Mouse (Mus musculus) kidney, embryonic 15.5 days (tissue): Measurements from ENCODE around the gene Fancg. TPM values are rescaled to one million over a fixed set of nuclear protein-coding genes. Genes with fewer than 3 reads are reported as not detected.
"Not testable (repeated sequence)": the region's sequence is repeated elsewhere in the genome, so short reads cannot be mapped to it uniquely, and the experiment has no call there.

Source experiments
- ATAC-seq: fragments of 200-750 bp; cut with Nextera tagmentation; replicated peaks from 2 replicates; pipeline ENCODE4 v1.8.0; 2017; ENCODE audit warnings: moderate TSS enrichment; ENCODE audit not compliant: low FRiP score
- H3K27ac ChIP-seq: fragments of 300-500 bp; sonication (generic); 2 replicates; pipeline ENCODE4 v1.5.1; 2015; ENCODE audit warnings: mild to moderate bottlenecking, inconsistent platforms
- H3K27me3 ChIP-seq: fragments of 300-500 bp; sonication (generic); 2 replicates; pipeline ENCODE4 v1.6.1; 2015; ENCODE audit warnings: inconsistent platforms
- H3K36me3 ChIP-seq: fragments of 300-500 bp; sonication (generic); 2 replicates; pipeline ENCODE4 v1.6.1; 2015; ENCODE audit warnings: inconsistent platforms
- H3K4me1 ChIP-seq: fragments of 300-500 bp; sonication (generic); 2 replicates; pipeline ENCODE4 v1.6.1; 2015; ENCODE audit warnings: inconsistent platforms
- H3K4me2 ChIP-seq: fragments of 300-500 bp; sonication (generic); 2 replicates; pipeline ENCODE4 v1.6.1; 2015; ENCODE audit warnings: moderate library complexity, mild to moderate bottlenecking, inconsistent platforms
- H3K4me3 ChIP-seq: fragments of 300-500 bp; sonication (generic); replicated peaks from 2 replicates; pipeline ENCODE4 v1.5.1; 2015; ENCODE audit warnings: mild to moderate bottlenecking, inconsistent platforms
- H3K9ac ChIP-seq: fragments of 300-500 bp; sonication (generic); 2 replicates; pipeline ENCODE4 v1.6.1; 2015; ENCODE audit warnings: mild to moderate bottlenecking, inconsistent platforms
- H3K9me3 ChIP-seq: fragments of 300-500 bp; sonication (generic); replicated peaks from 2 replicates; pipeline ENCODE4 v1.6.1; 2016; ENCODE audit warnings: inconsistent platforms
- WGBS: fragments of 180-500 bp; shearing (Covaris S2); methylation state at CpG from one replicate; pipeline ENCODE4 v1.1.7; 2015; ENCODE audit warnings: mixed read lengths; 5-methylcytosine and 5-hydroxymethylcytosine counted together
- polyA plus RNA-seq: library from polyadenylated mRNA; unstranded; fragments of >200 nt; fragmentation: Nextera tagmentation; extraction: Ambion mirVana; gene quantifications from 2 replicates; pipeline ENCODE4 v1.2.1, GENCODE M21; 2015

Fancg gene
- polyA plus RNA-seq, 1 experiment from 2014 or later = 17.2 TPM

- Histone ChIP-seq H3K4me3 (no peak overlapping the region), H3K4me2 (no peak overlapping the region), H3K27ac (no peak overlapping the region), H3K9ac (no peak overlapping the region), H3K4me1 (peaks cover 15% of the 10 kb centered on the region), H3K27me3 (no peaks in the 10 kb centered on the region), H3K9me3 (no peaks in the 10 kb centered on the region), H3K36me3 (peaks cover 18% of the 10 kb centered on the region; the same call in 1 of the 2 replicates)
- WGBS = 66% methylated on average over 2 of the region's 2 CpGs
- ATAC-seq = no peak
These were observed 4.5 kb downstream of the Fancg start for GRCm38 (mm10) chr4:43005765-43006164.

GRCm38 (mm10) chr4:43004951-43005350 is 5.4 kb downstream of the Fancg start:
- peaks cover 18% of the 10 kb centered on the region; the same call in 1 of the 2 replicates for H3K36me3 ChIP-seq
- no peaks in the 10 kb centered on the region for H3K27me3 ChIP-seq
- no peak overlapping the region for H3K27ac ChIP-seq
- no peak overlapping the region for H3K9ac ChIP-seq
- H3K4me1 ChIP-seq = peaks cover 13% of the 10 kb centered on the region
- H3K9me3 ChIP-seq = no peaks in the 10 kb centered on the region
- ATAC-seq = no peak
- no peak overlapping the region for H3K4me2 ChIP-seq
- WGBS = 88% methylated on average over 3 of the region's 3 CpGs
- H3K4me3 ChIP-seq = no peak overlapping the region

GRCm38 (mm10) chr4:43002756-43003439 is 7.4 kb downstream of the Fancg start:
- no peak for ATAC-seq
- Histone ChIP-seq H3K27me3 (no peaks in the 10 kb centered on the region), H3K4me1 (peaks cover 12% of the 10 kb centered on the region), H3K9ac (no peak overlapping the region), H3K9me3 (no peaks in the 10 kb centered on the region), H3K36me3 (peaks cover 18% of the 10 kb centered on the region; the same call in 1 of the 2 replicates), H3K4me3 (no peak overlapping the region), H3K4me2 (no peak overlapping the region), H3K27ac (no peak overlapping the region)
- 79% methylated on average over 12 of the region's 12 CpGs for WGBS

- Histone ChIP-seq H3K4me1 (peaks cover 22% of the 10 kb centered on the region), H3K36me3 (peaks cover 14% of the 10 kb centered on the region), H3K27ac (peak overlapping the region; percentile 92), H3K9ac (no peak overlapping the region), H3K4me2 (no peak overlapping the region), H3K9me3 (no peaks in the 10 kb centered on the region), H3K4me3 (no peak overlapping the region), H3K27me3 (no peaks in the 10 kb centered on the region)
- WGBS = 86% methylated on average over 2 of the region's 2 CpGs
- no peak for ATAC-seq
These were observed 9.0 kb downstream of the Fancg start for GRCm38 (mm10) chr4:43001272-43001671.

- peaks cover 22% of the 10 kb centered on the region for H3K4me1 ChIP-seq
- WGBS = under 1% methylated on average over 56 of the region's 56 CpGs
- H3K36me3 ChIP-seq = peaks cover 18% of the 10 kb centered on the region
- H3K4me3 ChIP-seq = peak within 1 kb of the TSS; percentile 74
- not testable (repeated sequence) for H3K27me3 ChIP-seq, H3K9me3 ChIP-seq
- peak within 1 kb of the TSS; percentile 74 for H3K4me2 ChIP-seq
- peak; percentile 98 for ATAC-seq
- H3K9ac ChIP-seq = peak within 1 kb of the TSS; percentile 98
- peak within 1 kb of the TSS; percentile 100 for H3K27ac ChIP-seq
These were observed 9.9 kb downstream of the Fancg start, which contains the start of gene Vcp for GRCm38 (mm10) chr4:43000141-43000986. Gene Vcp, minus strand, starts transcription at chr4:43000507.

- peaks cover 22% of the 10 kb centered on the region for H3K4me1 ChIP-seq
- H3K36me3 ChIP-seq = peaks cover 18% of the 10 kb centered on the region
- H3K4me2 ChIP-seq = peak overlapping the region; percentile 74
- H3K27ac ChIP-seq = peak overlapping the region; percentile 100
- H3K9me3 ChIP-seq = no peaks in the 10 kb centered on the region
- peak; percentile 87 for ATAC-seq
- no peaks in the 10 kb centered on the region for H3K27me3 ChIP-seq
- peak overlapping the region; percentile 98 for H3K9ac ChIP-seq
- WGBS = under 1% methylated on average over 51 of the region's 51 CpGs
- peak overlapping the region; percentile 74 for H3K4me3 ChIP-seq
These were observed 10.7 kb downstream of the Fancg start for GRCm38 (mm10) chr4:42999451-43000140.

GRCm38 (mm10) chr4:42998022-42998421 is 12.3 kb downstream of the Fancg start:
- Histone ChIP-seq H3K9ac (peak overlapping the region; percentile 98; the same call in 1 of the 2 replicates), H3K4me3 (peak overlapping the region; percentile 74)

GRCm38 (mm10) chr4:42988296-42988695 is 22.0 kb downstream of the Fancg start:
- Histone ChIP-seq H3K4me1 (no peaks in the 10 kb centered on the region), H3K9me3 (no peaks in the 10 kb centered on the region), H3K27ac (no peak overlapping the region), H3K27me3 (no peaks in the 10 kb centered on the region), H3K36me3 (peaks cover 98% of the 10 kb centered on the region), H3K9ac (no peak overlapping the region), H3K4me3 (no peak overlapping the region), H3K4me2 (no peak overlapping the region)
- no peak for ATAC-seq
- WGBS = 79% methylated on average over 1 of the region's 1 CpGs

More at GRCm38 (mm10) chr4:42998022-42998421, 12.3 kb downstream of the Fancg start:
- H3K4me2 ChIP-seq = peak overlapping the region; percentile 74
- WGBS = 44% methylated on average over 2 of the region's 2 CpGs
- no peak overlapping the region for H3K27ac ChIP-seq
- peaks cover 34% of the 10 kb centered on the region for H3K36me3 ChIP-seq
- ATAC-seq = no peak
- H3K9me3 ChIP-seq = no peaks in the 10 kb centered on the region
- H3K4me1 ChIP-seq = peaks cover 22% of the 10 kb centered on the region
- H3K27me3 ChIP-seq = no peaks in the 10 kb centered on the region

- peaks cover 90% of the 10 kb centered on the region for H3K36me3 ChIP-seq
- not testable (repeated sequence) for H3K4me3 ChIP-seq, H3K27me3 ChIP-seq, H3K9me3 ChIP-seq, H3K4me2 ChIP-seq, H3K9ac ChIP-seq, ATAC-seq, H3K27ac ChIP-seq, H3K4me1 ChIP-seq
- 88% methylated on average over 8 of the region's 8 CpGs for WGBS
These were observed 29.8 kb downstream of the Fancg start for GRCm38 (mm10) chr4:42980467-42980866.

GRCm38 (mm10) chr4:42978062-42978461 is 32.2 kb downstream of the Fancg start:
- no peak overlapping the region for H3K9ac ChIP-seq
- peaks cover 67% of the 10 kb centered on the region for H3K36me3 ChIP-seq
- ATAC-seq = no peak
- 89% methylated on average over 4 of the region's 4 CpGs for WGBS
- H3K9me3 ChIP-seq = no peaks in the 10 kb centered on the region
- H3K4me2 ChIP-seq = no peak overlapping the region
- no peaks in the 10 kb centered on the region for H3K4me1 ChIP-seq
- H3K27me3 ChIP-seq = no peaks in the 10 kb centered on the region
- no peak overlapping the region for H3K4me3 ChIP-seq
- H3K27ac ChIP-seq = no peak overlapping the region

- no peak overlapping the region for H3K4me3 ChIP-seq
- no peaks in the 10 kb centered on the region for H3K27me3 ChIP-seq
- H3K4me1 ChIP-seq = no peaks in the 10 kb centered on the region
- H3K9ac ChIP-seq = no peak overlapping the region
- H3K36me3 ChIP-seq = peaks cover 30% of the 10 kb centered on the region
- WGBS = 84% methylated on average over 5 of the region's 5 CpGs
- ATAC-seq = no peak
- H3K4me2 ChIP-seq = no peak overlapping the region
- H3K27ac ChIP-seq = no peak overlapping the region
- H3K9me3 ChIP-seq = no peaks in the 10 kb centered on the region
These were observed 36.4 kb downstream of the Fancg start for GRCm38 (mm10) chr4:42973868-42974267.
